Mouse (Mus musculus) heart, adult 18-20 months (tissue): ENCODE results near the gene Slc25a42. TPM values are rescaled to one million over a fixed set of nuclear protein-coding genes. Genes with fewer than 3 reads are reported as not detected.

ENCODE experiments used
- total RNA-seq, 2 experiments: library from RNA; stranded (reverse); gene quantifications; 2 replicates each; pipeline ENCODE4 v1.2.3; 2021

Gene Slc25a42
- total RNA-seq, 2 experiments from 2014 or later: 53.5 to 54.8 TPM

Other genes starting within 250 kb of the Slc25a42 start
- 10 to 100 TPM; 30.6 to 32.7 TPM for gene Gatad2a, start 215.9 kb downstream of the Slc25a42 start, total RNA-seq
- 10 to 100 TPM; 30.7 to 32.2 TPM for gene Mau2, start 169.6 kb downstream of the Slc25a42 start, total RNA-seq
- gene Sugp1, start 169.5 kb downstream of the Slc25a42 start, total RNA-seq: 10 to 100 TPM; 15.8 to 17.6 TPM
- 1 to 10 TPM in 1 of 2 experiments, under 1 TPM in 1; 0.52 to 1.4 TPM for gene Tm6sf2, start 139.4 kb downstream of the Slc25a42 start, total RNA-seq
- under 1 TPM in 1 of 2 experiments, not detected in 1; 0.08 TPM for gene Hapln4, start 128.8 kb downstream of the Slc25a42 start, total RNA-seq
- gene Ncan, start 91.4 kb downstream of the Slc25a42 start, total RNA-seq: under 1 TPM in 1 of 2 experiments, not detected in 1; 0.03 TPM
- 1 to 10 TPM; 7.5 to 7.9 TPM for gene Nr2c2ap, start 81.0 kb downstream of the Slc25a42 start, total RNA-seq
- gene Rfxank, start 73.2 kb downstream of the Slc25a42 start, total RNA-seq: 10 to 100 TPM; 19.8 to 19.9 TPM
- 10 to 100 TPM; 17.6 to 28.5 TPM for gene Borcs8, start 72.8 kb downstream of the Slc25a42 start, total RNA-seq
- under 1 TPM in 1 of 2 experiments, not detected in 1; 0.31 TPM for gene Mef2b, start 72.6 kb downstream of the Slc25a42 start, total RNA-seq
- 100 to 1,000 TPM in 1 of 2 experiments, 10 to 100 TPM in 1; 90.1 to 101 TPM for gene Tmem161a, start 39.9 kb downstream of the Slc25a42 start, total RNA-seq
- gene Sugp2, start 21.9 kb upstream of the Slc25a42 start, total RNA-seq: 10 to 100 TPM; 37.3 to 39.1 TPM
- gene Armc6, start 22.2 kb upstream of the Slc25a42 start, total RNA-seq: 1 to 10 TPM; 6.8 to 7.8 TPM
- gene Homer3, start 70.5 kb upstream of the Slc25a42 start, total RNA-seq: 1 to 10 TPM; 7.7 to 8.4 TPM
- 10 to 100 TPM; 27.4 to 34.6 TPM for gene Ddx49, start 90.2 kb upstream of the Slc25a42 start, total RNA-seq
- gene Cope, start 90.2 kb upstream of the Slc25a42 start, total RNA-seq: 100 to 1,000 TPM; 157 to 174 TPM
- gene Cers1, start 103.5 kb upstream of the Slc25a42 start, total RNA-seq: under 1 TPM; 0.55 to 0.57 TPM
- gene Gdf1, start 117.5 kb upstream of the Slc25a42 start, total RNA-seq: under 1 TPM in 1 of 2 experiments, not detected in 1; 0.28 TPM
- 10 to 100 TPM; 46.1 to 46.8 TPM for gene Upf1, start 141.0 kb upstream of the Slc25a42 start, total RNA-seq
- gene Comp, start 161.3 kb upstream of the Slc25a42 start, total RNA-seq: 1 to 10 TPM; 5.1 to 6.6 TPM
- 1 to 10 TPM; 7.8 to 9.0 TPM for gene Crtc1, start 227.3 kb upstream of the Slc25a42 start, total RNA-seq